Mouse (Mus musculus) bone marrow, adult 2 months (tissue): ENCODE measurements around the gene Ifngr2.

Experiments used
- CTCF ChIP-seq: fragments of 200-500 bp; IDR thresholded peaks from 2 replicates; pipeline ENCODE4 v1.5.1; 2011; ENCODE audit warnings: low read length, control low read depth; ENCODE audit not compliant: control insufficient read depth, insufficient read depth
- POLR2A ChIP-seq: fragments of 200-500 bp; IDR thresholded peaks from 2 replicates; pipeline ENCODE4 v1.6.1; 2011; ENCODE audit warnings: low read depth, mild to moderate bottlenecking, control low read depth, low read length, borderline replicate concordance; ENCODE audit not compliant: control insufficient read depth

DNA sequence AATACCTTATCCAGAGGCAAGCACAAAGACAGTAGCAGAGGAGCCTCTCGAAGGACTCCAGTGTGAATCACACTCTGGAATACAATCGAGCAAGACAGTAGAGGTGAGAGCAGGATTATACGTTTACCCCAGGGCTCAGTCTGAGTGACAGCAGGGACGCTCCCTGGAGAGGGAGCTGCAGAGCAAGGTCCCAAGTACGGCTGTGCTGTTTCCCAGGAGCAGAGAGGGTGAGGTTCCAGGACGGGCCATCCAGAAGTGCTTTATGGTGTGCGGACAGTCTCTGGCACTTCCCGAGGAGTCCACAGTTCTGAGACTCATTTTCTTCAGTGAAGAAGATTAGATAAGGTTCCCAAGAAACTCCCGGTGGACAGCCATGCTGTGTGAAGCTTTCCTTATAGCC is 5.2 kb downstream of the Ifngr2 start:
- TF ChIP-seq POLR2A (no peak), CTCF (no peak)
